Mouse (Mus musculus) liver, embryonic 14.5 days (tissue): ENCODE results near the gene Usp39. TPM values are rescaled to one million over a fixed set of nuclear protein-coding genes. Genes with fewer than 3 reads are reported as not detected.

Experiments
- ATAC-seq: fragments of 200-750 bp; cut with Nextera tagmentation; 2 replicates; pipeline ENCODE4 v1.8.0; 2017; ENCODE audit warnings: moderate number of reproducible peaks, mild to moderate bottlenecking, moderate library complexity; ENCODE audit not compliant: insufficient read depth
- DNase-seq, 3 experiments: peaks; one replicate each; pipeline ENCODE4 v3.0.0-alpha.2; 2012 to 2013; ENCODE audit warnings: low read depth in 3 of 3, low spot score in 3 of 3
- H3K27ac ChIP-seq: fragments of 300-500 bp; sonication (generic); 2 replicates; pipeline ENCODE4 v1.5.1; 2014; ENCODE audit warnings: moderate library complexity, mild to moderate bottlenecking, control low read depth, inconsistent platforms
- H3K27me3 ChIP-seq: fragments of 300-500 bp; sonication (generic); 2 replicates; pipeline ENCODE4 v1.6.1; 2014; ENCODE audit warnings: mild to moderate bottlenecking, low read length, moderate library complexity; ENCODE audit not compliant: control insufficient read depth, insufficient read depth
- H3K36me3 ChIP-seq: fragments of 300-500 bp; sonication (generic); replicated peaks from 2 replicates; pipeline ENCODE4 v1.6.1; 2014; ENCODE audit warnings: low read depth; ENCODE audit not compliant: control insufficient read depth, insufficient read depth
- H3K4me1 ChIP-seq, 2 experiments: fragments of 200-500 bp in 1 of 2; fragments of 300-500 bp in 1 of 2; sonication (generic) in 1 of 2; replicated peaks; 2 replicates each; pipeline ENCODE4 v1.6.1; 2012 to 2014; ENCODE audit warnings: antibody characterized with exemption in 1 of 2, inconsistent platforms in 1 of 2, low read length in 1 of 2; ENCODE audit not compliant: control insufficient read depth in 2 of 2, insufficient read depth in 2 of 2
- H3K4me2 ChIP-seq: fragments of 300-500 bp; sonication (generic); 2 replicates; pipeline ENCODE4 v1.6.1; 2014; ENCODE audit warnings: low read depth, mild to moderate bottlenecking, control low read depth, moderate library complexity
- H3K4me3 ChIP-seq, 2 experiments: fragments of 200-500 bp in 1 of 2; fragments of 300-500 bp in 1 of 2; sonication (generic) in 1 of 2; 2 replicates each; pipeline ENCODE4 v1.5.1; 2012 to 2014; ENCODE audit warnings: low read depth in 2 of 2, low read length in 2 of 2, mild to moderate bottlenecking in 2 of 2, control low read depth in 1 of 2, inconsistent platforms in 1 of 2, moderate library complexity in 1 of 2; ENCODE audit not compliant: insufficient read depth in 1 of 2
- H3K9ac ChIP-seq: fragments of 300-500 bp; sonication (generic); replicated peaks from 2 replicates; pipeline ENCODE4 v1.6.1; 2014; ENCODE audit warnings: mild to moderate bottlenecking, control low read depth, moderate library complexity
- H3K9me3 ChIP-seq: fragments of 300-500 bp; sonication (generic); 2 replicates; pipeline ENCODE4 v1.6.1; 2016; ENCODE audit warnings: low read length, mixed read lengths; ENCODE audit not compliant: control insufficient read depth
- CTCF ChIP-seq: IDR thresholded peaks from 2 replicates; pipeline ENCODE4 v1.5.1; 2016; ENCODE audit warnings: antibody characterized with exemption, low read depth, control low read depth
- EP300 ChIP-seq: IDR thresholded peaks from 2 replicates; pipeline ENCODE4 v1.6.1; 2016; ENCODE audit warnings: antibody characterized with exemption, low read depth
- WGBS: fragments of 180-500 bp; shearing (Covaris S2); extraction: QIAGEN DNeasy Blood & Tissue Kit; methylation state at CpG from one replicate; pipeline ENCODE4 v1.1.7; 2014; ENCODE audit not compliant: insufficient replicate concordance; 5-methylcytosine and 5-hydroxymethylcytosine counted together
- polyA plus RNA-seq, 2 experiments: library from polyadenylated mRNA; depleted of rRNA in 1 of 2; stranded (reverse) in 1 of 2; unstranded in 1 of 2; fragments of >200 nt; fragmentation: Nextera tagmentation in 1 of 2; extraction: Ambion mirVana in 1 of 2; gene quantifications; 2 replicates each; pipeline versions ENCODE4 v1.2.1 to v1.2.3; 2012 to 2014

Gene Usp39
- polyA plus RNA-seq, 2 experiments = 32.7 to 49.6 TPM

- no peaks in the 10 kb centered on the region for H3K27me3 ChIP-seq
- H3K4me2 ChIP-seq = no peak overlapping the region
- H3K9ac ChIP-seq = no peak overlapping the region
- DNase-seq = no peak
- no peak for ATAC-seq
- H3K27ac ChIP-seq = no peak overlapping the region
- H3K36me3 ChIP-seq = peaks cover 74% of the 10 kb centered on the region
- TF ChIP-seq CTCF (peak; percentile 65), EP300 (no peak)
- no peak overlapping the region for H3K4me3 ChIP-seq
- 73% methylated on average over 11 of the region's 11 CpGs for WGBS
- H3K9me3 ChIP-seq = no peaks in the 10 kb centered on the region
- peaks cover 5 to 7% of the 10 kb centered on the region in 2 experiments for H3K4me1 ChIP-seq
These were observed 26.0 kb downstream of the Usp39 start for GRCm38 (mm10) chr6:72319019-72319418.

DNA sequence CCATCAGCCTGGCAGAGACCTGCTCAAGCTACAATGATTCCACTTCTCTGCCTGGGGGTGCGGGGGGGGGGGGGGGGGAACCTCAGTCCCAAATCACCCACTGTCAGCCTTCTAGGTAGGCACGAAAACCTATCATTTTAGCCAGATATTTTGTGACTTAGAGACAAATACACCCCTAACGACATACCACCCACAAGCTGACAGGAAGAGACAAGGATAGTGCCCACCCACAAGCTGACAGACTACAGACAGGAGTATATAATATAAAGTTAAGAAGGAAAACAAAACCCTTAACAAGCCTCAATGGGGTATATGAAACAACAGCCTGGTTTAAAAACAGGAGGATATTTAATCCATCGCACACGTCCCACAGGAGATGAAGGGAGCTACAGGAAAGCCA lies 26.5 kb downstream of the Usp39 start:
- H3K4me2 ChIP-seq = no peak overlapping the region
- DNase-seq = no peak
- H3K4me1 ChIP-seq = peaks cover 3 to 4% of the 10 kb centered on the region in 2 experiments
- peak; percentile 25; the same call in 1 of the 2 replicates for ATAC-seq
- no peak overlapping the region for H3K9ac ChIP-seq
- 51% methylated on average over 5 of the region's 5 CpGs for WGBS
- TF ChIP-seq EP300 = no peak
- no peak for TF ChIP-seq CTCF
- H3K27me3 ChIP-seq = no peaks in the 10 kb centered on the region
- H3K4me3 ChIP-seq = no peak overlapping the region
- no peak overlapping the region for H3K27ac ChIP-seq
- H3K9me3 ChIP-seq = no peaks in the 10 kb centered on the region
- H3K36me3 ChIP-seq = peaks cover 71% of the 10 kb centered on the region

GRCm38 (mm10) chr6:72316044-72316443 lies 28.9 kb downstream of the Usp39 start:
- DNase-seq (no peak), ATAC-seq (no peak)
- TF ChIP-seq EP300 (no peak), CTCF (no peak)
- Histone ChIP-seq H3K4me1 (no peaks in the 10 kb centered on the region; a peak in 1 of 4 replicates), H3K27ac (no peak overlapping the region), H3K36me3 (peaks cover 52% of the 10 kb centered on the region), H3K9me3 (no peaks in the 10 kb centered on the region), H3K9ac (0 out of 2 replicates have a peak overlapping the region, but pooled peaks have one; percentile 3), H3K4me2 (no peak overlapping the region), H3K4me3 (no peak overlapping the region), H3K27me3 (no peaks in the 10 kb centered on the region)
- 78% methylated on average over 1 of the region's 1 CpGs for WGBS

- Histone ChIP-seq H3K9me3 (no peaks in the 10 kb centered on the region), H3K9ac (no peak overlapping the region), H3K4me3 (no peak overlapping the region), H3K4me2 (no peak overlapping the region), H3K27me3 (no peaks in the 10 kb centered on the region), H3K4me1 (no peaks in the 10 kb centered on the region; a peak in 1 of 4 replicates), H3K27ac (no peak overlapping the region), H3K36me3 (peaks cover 45% of the 10 kb centered on the region)
- 79% methylated on average over 2 of the region's 2 CpGs for WGBS
- TF ChIP-seq CTCF = no peak
- TF ChIP-seq EP300 = no peak
- no peak for DNase-seq
- ATAC-seq = no peak
These were observed 29.6 kb downstream of the Usp39 start for GRCm38 (mm10) chr6:72315384-72315783.

- Histone ChIP-seq H3K4me2 (no peak overlapping the region), H3K4me1 (no peaks in the 10 kb centered on the region), H3K27me3 (no peaks in the 10 kb centered on the region), H3K36me3 (peaks cover 24% of the 10 kb centered on the region), H3K9me3 (no peaks in the 10 kb centered on the region), H3K9ac (no peak overlapping the region), H3K27ac (no peak overlapping the region), H3K4me3 (no peak overlapping the region)
- ATAC-seq (no peak), DNase-seq (no peak)
- TF ChIP-seq CTCF (no peak), EP300 (no peak)
- WGBS = 76% methylated on average over 11 of the region's 11 CpGs
These were observed 31.7 kb downstream of the Usp39 start for GRCm38 (mm10) chr6:72313124-72313867.
